Mouse (Mus musculus) spleen, adult 2 months (tissue): ENCODE measurements around the gene Tesk1. TPM values are rescaled to one million over a fixed set of nuclear protein-coding genes. Genes with fewer than 3 reads are reported as not detected.
A peak's percentile ranks its signal among the peaks of the same experiment; 100 is the strongest.

ENCODE experiments used
- DNase-seq, 2 experiments: peaks; one replicate each; pipeline versions ENCODE4 v3.0.0 to v3.0.0-alpha.2; 2012 to 2021; ENCODE audit warnings: low spot score in 2 of 2, low read depth in 1 of 2
- H3K27ac ChIP-seq: fragments of 200-500 bp; 2 replicates; pipeline ENCODE4 v1.5.1; 2012; ENCODE audit warnings: low read length, inconsistent platforms; ENCODE audit not compliant: insufficient read depth
- H3K27me3 ChIP-seq: fragments of 200-500 bp; 2 replicates; pipeline ENCODE4 v1.6.1; 2012; ENCODE audit warnings: mild to moderate bottlenecking, moderate library complexity, low read length, inconsistent platforms; ENCODE audit not compliant: control insufficient read depth, insufficient read depth
- H3K36me3 ChIP-seq: fragments of 200-500 bp; 2 replicates; pipeline ENCODE4 v1.6.1; 2012; ENCODE audit warnings: mild to moderate bottlenecking, low read length, inconsistent platforms; ENCODE audit not compliant: control insufficient read depth, insufficient read depth
- H3K4me1 ChIP-seq: fragments of 200-500 bp; 2 replicates; pipeline ENCODE4 v1.6.1; 2011; ENCODE audit warnings: inconsistent platforms; ENCODE audit not compliant: control insufficient read depth, insufficient read depth, insufficient read length
- H3K4me3 ChIP-seq: fragments of 200-500 bp; 2 replicates; pipeline ENCODE4 v1.5.1; 2011; ENCODE audit warnings: mild to moderate bottlenecking, inconsistent platforms; ENCODE audit not compliant: insufficient read depth, insufficient read length; ENCODE audit errors: extremely low read depth
- CTCF ChIP-seq: fragments of 200-500 bp; IDR thresholded peaks from 2 replicates; pipeline ENCODE4 v1.5.1; 2011; ENCODE audit warnings: mild to moderate bottlenecking, inconsistent platforms; ENCODE audit not compliant: insufficient read depth, insufficient read length, insufficient replicate concordance; ENCODE audit errors: extremely low read depth
- POLR2A ChIP-seq: fragments of 200-500 bp; IDR thresholded peaks from 2 replicates; pipeline ENCODE4 v1.6.1; 2011; ENCODE audit warnings: low read depth, low read length, inconsistent platforms
- WGBS: fragments of 180-500 bp; shearing (Covaris S2); methylation state at CpG from one replicate; pipeline ENCODE4 v1.1.7; 2018; 5-methylcytosine and 5-hydroxymethylcytosine counted together
- polyA plus RNA-seq: library from polyadenylated mRNA; depleted of rRNA; stranded (reverse); fragments of >200 nt; gene quantifications from 2 replicates; pipeline ENCODE4 v1.2.3, GENCODE M21; 2012

Gene Tesk1
- polyA plus RNA-seq, 1 experiment = 49.6 TPM

GRCm38 (mm10) chr4:43425648-43426380, 15.9 kb upstream of the Tesk1 start:
- Histone ChIP-seq H3K36me3 (no peaks in the 10 kb centered on the region), H3K27ac (no peak overlapping the region), H3K27me3 (peaks cover 10% of the 10 kb centered on the region), H3K4me3 (no peak overlapping the region), H3K4me1 (peaks cover 2% of the 10 kb centered on the region; the same call in 1 of the 2 replicates)
- WGBS = 28% methylated on average over 31 of the region's 31 CpGs
- no peak for DNase-seq
- TF ChIP-seq POLR2A (no peak), CTCF (no peak)

- Histone ChIP-seq H3K4me3 (no peak overlapping the region), H3K27me3 (peaks cover 10% of the 10 kb centered on the region), H3K27ac (no peak overlapping the region), H3K4me1 (peaks cover 2% of the 10 kb centered on the region; the same call in 1 of the 2 replicates), H3K36me3 (no peaks in the 10 kb centered on the region)
- no peak for DNase-seq
- 79% methylated on average over 10 of the region's 10 CpGs for WGBS
- no peak for TF ChIP-seq CTCF
- no peak for TF ChIP-seq POLR2A
Measured at GRCm38 (mm10) chr4:43426487-43426886, 15.3 kb upstream of the Tesk1 start.

GRCm38 (mm10) chr4:43427501-43428179, 14.1 kb upstream of the Tesk1 start:
- Histone ChIP-seq H3K4me3 (no peak overlapping the region), H3K36me3 (no peaks in the 10 kb centered on the region), H3K27me3 (peaks cover 10% of the 10 kb centered on the region), H3K4me1 (peaks cover 2% of the 10 kb centered on the region; the same call in 1 of the 2 replicates), H3K27ac (no peak overlapping the region)
- TF ChIP-seq POLR2A (no peak), CTCF (no peak)
- peak in 1 of 2 experiments; percentile 29 for DNase-seq
- 10% methylated on average over 23 of the region's 23 CpGs for WGBS

GRCm38 (mm10) chr4:43428180-43428861, 13.4 kb upstream of the Tesk1 start:
- peaks cover 10% of the 10 kb centered on the region for H3K27me3 ChIP-seq
- H3K27ac ChIP-seq = no peak overlapping the region
- no peak overlapping the region for H3K4me3 ChIP-seq
- 51% methylated on average over 16 of the region's 16 CpGs for WGBS
- no peaks in the 10 kb centered on the region for H3K36me3 ChIP-seq
- TF ChIP-seq CTCF = no peak
- no peak for TF ChIP-seq POLR2A
- peaks cover 2% of the 10 kb centered on the region; the same call in 1 of the 2 replicates for H3K4me1 ChIP-seq
- DNase-seq = no peak

- no peak for TF ChIP-seq CTCF
- TF ChIP-seq POLR2A = no peak
- H3K27me3 ChIP-seq = peaks cover 10% of the 10 kb centered on the region
Measured at GRCm38 (mm10) chr4:43428946-43429345, 12.8 kb upstream of the Tesk1 start, which contains the start of gene Fam166b. Fam166b (minus strand) TSS chr4:43429134.

GRCm38 (mm10) chr4:43431690-43432089, 10.0 kb upstream of the Tesk1 start:
- H3K27ac ChIP-seq = no peak overlapping the region
- H3K4me1 ChIP-seq = peaks cover 2% of the 10 kb centered on the region; the same call in 1 of the 2 replicates
- no peaks in the 10 kb centered on the region for H3K36me3 ChIP-seq
- peaks cover 2% of the 10 kb centered on the region; the same call in 1 of the 2 replicates for H3K27me3 ChIP-seq
- peak; percentile 77; the same call in 1 of the 2 replicates for TF ChIP-seq CTCF
- no peak for TF ChIP-seq POLR2A
- no peak overlapping the region for H3K4me3 ChIP-seq
- peak; percentile 59 to 80 for DNase-seq
- WGBS = 2% methylated on average over 4 of the region's 4 CpGs

More at GRCm38 (mm10) chr4:43428946-43429345, 12.8 kb upstream of the Tesk1 start, which contains the start of gene Fam166b:
- no peaks in the 10 kb centered on the region for H3K36me3 ChIP-seq
- no peak for DNase-seq
- peaks cover 2% of the 10 kb centered on the region; the same call in 1 of the 2 replicates for H3K4me1 ChIP-seq
- 62% methylated on average over 10 of the region's 10 CpGs for WGBS
- no peak within 1 kb of the TSS for H3K27ac ChIP-seq
- no peak within 1 kb of the TSS for H3K4me3 ChIP-seq
